Mouse (Mus musculus) heart, postnatal 0 days (tissue): Measurements from ENCODE around the gene Aldh1l1. TPM values are rescaled to one million over a fixed set of nuclear protein-coding genes. Genes with fewer than 3 reads are reported as not detected.

Source experiments
- ATAC-seq: fragments of 200-750 bp; cut with Nextera tagmentation; 2 replicates; pipeline ENCODE4 v1.8.0; 2017; ENCODE audit warnings: low read depth, moderate number of reproducible peaks, moderate library complexity; ENCODE audit not compliant: insufficient read depth
- DNase-seq: peaks from one replicate; pipeline ENCODE4 v3.0.0-alpha.2; 2016; ENCODE audit warnings: low spot score
- H3K27ac ChIP-seq: fragments of 300-500 bp; sonication (generic); 2 replicates; pipeline ENCODE4 v1.5.1; 2014; ENCODE audit warnings: low read depth, mild to moderate bottlenecking
- H3K27me3 ChIP-seq: fragments of 300-500 bp; sonication (generic); 2 replicates; pipeline ENCODE4 v1.6.1; 2014; ENCODE audit warnings: low read length, mixed read lengths; ENCODE audit not compliant: control insufficient read depth, insufficient read depth
- H3K36me3 ChIP-seq: fragments of 300-500 bp; sonication (generic); replicated peaks from 2 replicates; pipeline ENCODE4 v1.6.1; 2014; ENCODE audit warnings: low read length, mixed read lengths; ENCODE audit not compliant: control insufficient read depth, insufficient read depth
- H3K4me1 ChIP-seq: fragments of 300-500 bp; sonication (generic); 2 replicates; pipeline ENCODE4 v1.6.1; 2014; ENCODE audit warnings: antibody characterized with exemption; ENCODE audit not compliant: control insufficient read depth, insufficient read depth
- H3K4me2 ChIP-seq: fragments of 300-500 bp; sonication (generic); 2 replicates; pipeline ENCODE4 v1.6.1; 2014; ENCODE audit warnings: low read depth, mild to moderate bottlenecking, low read length, moderate library complexity
- H3K4me3 ChIP-seq: fragments of 300-500 bp; sonication (generic); 2 replicates; pipeline ENCODE4 v1.5.1; 2014; ENCODE audit warnings: low read depth, low read length
- H3K9ac ChIP-seq: fragments of 300-500 bp; sonication (generic); replicated peaks from 2 replicates; pipeline ENCODE4 v1.6.1; 2014; ENCODE audit warnings: low read depth, low read length, mixed read lengths
- H3K9me3 ChIP-seq: fragments of 300-500 bp; sonication (generic); replicated peaks from 2 replicates; pipeline ENCODE4 v1.6.1; 2016; ENCODE audit warnings: low read length; ENCODE audit not compliant: control insufficient read depth
- CTCF ChIP-seq: IDR thresholded peaks from 2 replicates; pipeline ENCODE4 v1.5.1; 2016; ENCODE audit warnings: antibody characterized with exemption, control low read depth, low read depth
- EP300 ChIP-seq: IDR thresholded peaks from 2 replicates; pipeline ENCODE4 v1.6.1; 2016; ENCODE audit warnings: antibody characterized with exemption, low read depth
- WGBS: fragments of 180-500 bp; shearing (Covaris S2); extraction: QIAGEN DNeasy Blood & Tissue Kit; methylation state at CpG from one replicate; pipeline ENCODE4 v1.1.7; 2014; 5-methylcytosine and 5-hydroxymethylcytosine counted together
- polyA plus RNA-seq: library from polyadenylated mRNA; unstranded; fragments of >200 nt; fragmentation: Nextera tagmentation; extraction: Ambion mirVana; gene quantifications from 2 replicates; pipeline ENCODE4 v1.2.1, GENCODE M21; 2015
- total RNA-seq: library from RNA; depleted of rRNA; stranded (reverse); fragments of >200 nt; gene quantifications from 2 replicates; pipeline ENCODE4 v1.2.3, GENCODE M21; 2014; ENCODE audit warnings: low replicate concordance

Aldh1l1 gene
- total and polyA plus RNA-seq, 2 experiments from 2014 or later = 2.8 to 7.7 TPM

DNA sequence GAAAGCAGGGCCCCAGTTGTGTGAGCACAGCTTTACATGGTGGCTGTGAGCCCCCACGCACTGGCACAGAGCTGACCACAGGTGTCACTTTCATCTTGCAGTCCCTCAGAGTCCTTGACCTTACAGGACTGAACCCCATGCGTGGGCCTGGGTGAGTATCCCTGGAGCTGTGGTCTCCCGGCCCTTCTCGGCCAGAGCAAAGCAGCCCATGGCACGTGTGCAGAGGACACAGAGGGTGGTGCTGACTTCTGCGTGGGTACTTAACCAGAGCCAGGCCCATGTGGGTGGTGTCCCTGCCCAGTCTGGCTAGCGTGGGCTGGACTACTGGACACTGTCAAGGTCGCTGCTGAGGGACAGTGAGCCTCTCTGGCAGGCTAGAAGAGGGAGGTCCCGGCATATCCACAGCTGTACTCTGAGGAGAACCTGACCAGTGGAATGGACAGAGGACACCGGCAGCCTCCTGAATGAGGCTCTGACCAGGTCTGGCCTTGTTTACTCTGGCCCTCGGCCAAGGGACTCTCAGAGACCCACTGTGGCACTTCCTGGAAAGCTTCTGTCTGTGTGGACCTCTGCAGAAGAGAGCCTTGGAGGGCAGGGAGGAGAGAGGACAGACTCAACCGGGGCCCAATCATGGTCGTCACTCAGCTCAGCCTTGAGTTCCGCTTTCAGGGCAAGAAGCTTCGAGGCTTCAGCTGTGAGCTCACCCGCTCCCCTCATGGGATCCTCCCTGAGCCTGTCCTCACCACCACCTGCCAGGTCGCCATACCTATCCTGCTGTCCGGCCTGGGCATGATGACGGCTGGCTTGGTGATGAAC is 132.8 kb downstream of the Aldh1l1 start:
- no peak overlapping the region for H3K4me3 ChIP-seq
- peak overlapping the region; percentile 4; the same call in 1 of the 2 replicates for H3K9ac ChIP-seq
- DNase-seq (no peak), ATAC-seq (0 out of 2 replicates have a peak, but pooled peaks have one; percentile 6)
- no peaks in the 10 kb centered on the region for H3K27me3 ChIP-seq
- no peaks in the 10 kb centered on the region for H3K36me3 ChIP-seq
- no peaks in the 10 kb centered on the region for H3K9me3 ChIP-seq
- no peak for TF ChIP-seq EP300
- no peak for TF ChIP-seq CTCF
- H3K4me2 ChIP-seq = peak overlapping the region; percentile 29; the same call in 1 of the 2 replicates
- WGBS = 43% methylated on average over 19 of the region's 19 CpGs
- H3K4me1 ChIP-seq = peaks cover 75% of the 10 kb centered on the region
- H3K27ac ChIP-seq = peak overlapping the region; percentile 60

GRCm38 (mm10) chr6:90619936-90620335 is 133.7 kb downstream of the Aldh1l1 start:
- 75% methylated on average over 5 of the region's 5 CpGs for WGBS
- no peak for ATAC-seq
- H3K4me2 ChIP-seq = peak overlapping the region; percentile 29; the same call in 1 of the 2 replicates

DNA sequence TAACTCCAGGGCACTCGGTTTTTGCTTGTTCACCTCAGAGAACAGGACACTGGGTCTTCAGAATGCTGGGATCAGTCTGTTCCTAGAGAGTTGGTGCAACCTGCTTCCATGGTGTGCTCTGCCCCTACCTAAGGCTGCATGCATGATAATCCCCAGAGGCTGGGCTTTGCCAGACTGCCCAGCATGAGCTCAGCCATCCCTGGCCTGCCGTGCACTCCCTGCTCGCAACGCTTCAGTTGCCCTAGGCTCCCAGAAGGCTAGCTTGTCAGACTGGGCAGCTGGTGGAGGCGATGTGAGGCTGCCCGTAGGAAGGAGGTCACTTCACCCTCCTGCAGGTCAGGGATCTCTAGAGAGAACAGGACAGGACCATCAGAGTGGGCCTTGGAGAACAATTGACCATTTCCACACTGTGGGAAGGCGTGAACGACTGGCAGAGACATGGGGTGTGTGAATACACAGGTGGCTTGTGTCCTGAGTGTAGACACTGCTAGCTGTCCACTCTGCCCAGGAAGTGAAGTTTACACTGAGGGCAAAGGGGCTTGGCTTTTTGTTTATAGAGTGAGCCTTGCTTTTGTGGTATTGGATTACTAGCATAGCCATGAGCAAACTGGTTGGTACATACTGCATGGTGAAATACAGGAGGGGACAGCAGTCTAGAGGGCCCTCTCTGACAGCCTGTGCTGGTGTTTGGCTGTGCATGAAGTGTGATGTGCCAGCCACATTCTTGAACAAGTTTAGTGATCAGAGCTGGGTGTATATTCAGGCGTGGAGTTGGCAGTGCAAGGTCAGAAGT is 134.8 kb downstream of the Aldh1l1 start:
- WGBS = 54% methylated on average over 9 of the region's 9 CpGs
- Histone ChIP-seq H3K9ac (peak overlapping the region; percentile 1; the same call in 1 of the 2 replicates), H3K4me2 (no peak overlapping the region; the same call in 1 of the 2 replicates), H3K36me3 (peaks cover 5% of the 10 kb centered on the region; the same call in 1 of the 2 replicates), H3K9me3 (no peaks in the 10 kb centered on the region), H3K4me3 (no peak overlapping the region), H3K4me1 (peaks cover 67% of the 10 kb centered on the region), H3K27me3 (no peaks in the 10 kb centered on the region), H3K27ac (peak overlapping the region; percentile 54)
- no peak for DNase-seq
- TF ChIP-seq EP300 (no peak), CTCF (no peak)
- peak; percentile 10; the same call in 1 of the 2 replicates for ATAC-seq

More at GRCm38 (mm10) chr6:90619936-90620335, 133.7 kb downstream of the Aldh1l1 start:
- H3K4me3 ChIP-seq = no peak overlapping the region
- 0 out of 2 replicates have a peak overlapping the region, but pooled peaks have one; percentile 4 for H3K9ac ChIP-seq
- no peaks in the 10 kb centered on the region for H3K36me3 ChIP-seq
- no peaks in the 10 kb centered on the region for H3K27me3 ChIP-seq
- H3K27ac ChIP-seq = no peak overlapping the region
- H3K9me3 ChIP-seq = no peaks in the 10 kb centered on the region
- H3K4me1 ChIP-seq = peaks cover 72% of the 10 kb centered on the region
- TF ChIP-seq CTCF (no peak), EP300 (no peak)
- no peak for DNase-seq

DNA sequence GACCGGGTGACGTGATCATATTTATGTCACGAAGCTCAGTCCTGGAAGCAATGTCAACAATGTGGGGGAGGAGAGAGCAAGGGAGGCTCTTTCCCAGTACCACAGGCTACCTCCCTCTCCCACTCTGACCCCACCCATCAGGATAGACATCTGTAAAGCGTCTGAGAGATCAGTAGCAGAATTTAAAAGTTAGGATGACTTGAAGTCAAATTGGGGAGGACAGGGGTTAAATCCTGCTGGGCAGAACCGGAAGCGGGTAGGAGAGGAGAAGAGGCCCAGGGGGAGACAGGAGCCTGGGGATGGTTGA is 135.3 kb downstream of the Aldh1l1 start:
- Histone ChIP-seq H3K36me3 (peaks cover 7% of the 10 kb centered on the region; the same call in 1 of the 2 replicates), H3K4me3 (no peak overlapping the region), H3K9me3 (no peaks in the 10 kb centered on the region), H3K27me3 (no peaks in the 10 kb centered on the region), H3K9ac (no peak overlapping the region), H3K27ac (peak overlapping the region; percentile 54), H3K4me2 (no peak overlapping the region), H3K4me1 (peaks cover 65% of the 10 kb centered on the region)
- ATAC-seq (no peak), DNase-seq (no peak)
- 42% methylated on average over 6 of the region's 6 CpGs for WGBS
- no peak for TF ChIP-seq CTCF
- no peak for TF ChIP-seq EP300

- TF ChIP-seq EP300 = no peak
- no peak for TF ChIP-seq CTCF
- 25% methylated on average over 11 of the region's 11 CpGs for WGBS
- peak overlapping the region; percentile 35; the same call in 1 of the 2 replicates for H3K9ac ChIP-seq
- peak; percentile 54 for ATAC-seq
- H3K9me3 ChIP-seq = no peaks in the 10 kb centered on the region
- H3K4me1 ChIP-seq = peaks cover 55% of the 10 kb centered on the region
- H3K4me2 ChIP-seq = peak overlapping the region; percentile 1; the same call in 1 of the 2 replicates
- peak overlapping the region; percentile 67 for H3K27ac ChIP-seq
- DNase-seq = no peak
- H3K4me3 ChIP-seq = no peak overlapping the region
- H3K36me3 ChIP-seq = peaks cover 14% of the 10 kb centered on the region
- H3K27me3 ChIP-seq = no peaks in the 10 kb centered on the region
Observed at GRCm38 (mm10) chr6:90622758-90623455, 136.7 kb downstream of the Aldh1l1 start.
